Mouse (Mus musculus): ENCODE data around the gene Cfhr2. TPM values are rescaled to one million over a fixed set of nuclear protein-coding genes. Genes with fewer than 3 reads are reported as not detected.

Gene Cfhr2
- not detected in 2 replicates for total RNA-seq (2012; rRNA removed)
- not detected for polyA plus RNA-seq (2012; ENCODE audit: insufficient read depth in 1 of 2, insufficient read length in 2 of 2, low read depth in 1 of 2, low replicate concordance in 2 of 2, missing spikeins in 1 of 2)

- Histone ChIP-seq H3K27me3 (ENCODE audit: control insufficient read depth in 1 of 2, insufficient read depth in 2 of 2, low read length in 2 of 2) (no peaks in the 10 kb centered on the region), H3K9ac (ENCODE audit: control insufficient read depth, low read depth, low read length, poor library complexity, severe bottlenecking) (no peak within 1 kb of the TSS), H3K36me3 (ENCODE audit: control insufficient read depth in 1 of 2, insufficient read depth in 2 of 2, low read length in 2 of 2) (no peaks in the 10 kb centered on the region), H3K4me1 (ENCODE audit: control insufficient read depth in 1 of 2, insufficient read depth in 2 of 2, low read length in 2 of 2) (no peaks in the 10 kb centered on the region), H3K27ac (ENCODE audit: control insufficient read depth, low read depth, low read length) (no peak within 1 kb of the TSS), H3K4me3 (ENCODE audit: control insufficient read depth in 1 of 2, insufficient read depth in 1 of 2, low read depth in 2 of 2, low read length in 2 of 2) (no peak within 1 kb of the TSS), H3K79me2 (ENCODE audit: control insufficient read depth, insufficient read depth, low read length, poor library complexity) (no peaks in the 10 kb centered on the region), H3K9me3 (replicated peaks; ENCODE audit: insufficient read depth, low read length) (no peaks in the 10 kb centered on the region)
- no peak for DNase-seq (ENCODE audit: low read depth, low spot score)
- TF ChIP-seq USF2 (IDR thresholded peaks at IDR 0.05; ENCODE audit: borderline replicate concordance in 1 of 2, insufficient read depth in 1 of 2, low read depth in 1 of 2, low read length in 2 of 2) (no peak), NELFE (IDR thresholded peaks at IDR 0.05; ENCODE audit: low read depth, low read length) (no peak), MYC (IDR thresholded peaks at IDR 0.05; ENCODE audit: low read depth, low read length) (no peak), MAFK (IDR thresholded peaks at IDR 0.05; ENCODE audit: borderline replicate concordance, low read depth, low read length) (no peak), POLR2AphosphoS5 (IDR thresholded peaks at IDR 0.05; ENCODE audit: borderline replicate concordance, low read depth, low read length) (no peak), GABPA (IDR thresholded peaks at IDR 0.05; ENCODE audit: low read depth, low read length) (no peak), CHD2 (IDR thresholded peaks at IDR 0.05; ENCODE audit: low read length) (no peak), EP300 (IDR thresholded peaks at IDR 0.05; ENCODE audit: low read depth in 1 of 2, low read length in 2 of 2) (no peak), NRF1 (IDR thresholded peaks at IDR 0.05; ENCODE audit: insufficient read depth, low read depth, low read length, poor library complexity, severe bottlenecking) (no peak), RCOR1 (IDR thresholded peaks at IDR 0.05; ENCODE audit: low read depth, low read length) (no peak), TBP (IDR thresholded peaks at IDR 0.05; ENCODE audit: low read depth, low read length) (no peak), POLR2A (IDR thresholded peaks at IDR 0.05; ENCODE audit: control insufficient read depth in 1 of 2, insufficient read depth in 1 of 2, low read depth in 1 of 2, low read length in 2 of 2, poor library complexity in 1 of 2) (no peak), USF1 (IDR thresholded peaks at IDR 0.05; ENCODE audit: low read depth, low read length) (no peak), POLR2AphosphoS2 (IDR thresholded peaks at IDR 0.05; ENCODE audit: low read length) (no peak), UBTF (IDR thresholded peaks at IDR 0.05; ENCODE audit: borderline replicate concordance, insufficient read depth, low read depth, low read length) (no peak), ZNF384 (IDR thresholded peaks at IDR 0.05; ENCODE audit: low read depth, low read length) (no peak), HCFC1 (IDR thresholded peaks at IDR 0.05; ENCODE audit: low read depth, low read length) (no peak), GATA1 (IDR thresholded peaks at IDR 0.05; ENCODE audit: low read depth, low read length) (no peak), ETS1 (IDR thresholded peaks at IDR 0.05; ENCODE audit: low read depth, low read length) (no peak), ZC3H11A (IDR thresholded peaks at IDR 0.05; ENCODE audit: low read depth, low read length) (no peak)
These were observed at the start of gene Cfhr2 for GRCm38 (mm10) chr1:139858548-139858947. Cfhr2 (minus strand) TSS chr1:139858702.

GRCm38 (mm10) chr1:139863751-139864150 is 5.2 kb upstream of the Cfhr2 start:
- no peak overlapping the region for H3K27ac ChIP-seq (ENCODE audit: control insufficient read depth, low read depth, low read length)
- H3K9ac ChIP-seq (ENCODE audit: control insufficient read depth, low read depth, low read length, poor library complexity, severe bottlenecking) = no peak overlapping the region
- DNase-seq (ENCODE audit: low read depth, low spot score) = no peak
- no peak for TF ChIP-seq POLR2AphosphoS2 (IDR thresholded peaks at IDR 0.05; ENCODE audit: low read length)
- no peak for TF ChIP-seq MAZ (IDR thresholded peaks at IDR 0.05; ENCODE audit: low read depth, low read length)
- TF ChIP-seq MXI1 (IDR thresholded peaks at IDR 0.05; ENCODE audit: low read depth, low read length) = no peak
- TF ChIP-seq E2F4 (IDR thresholded peaks at IDR 0.05; ENCODE audit: borderline replicate concordance, low read depth, low read length) = no peak
- no peak for TF ChIP-seq NELFE (IDR thresholded peaks at IDR 0.05; ENCODE audit: low read depth, low read length)
- no peak for TF ChIP-seq CTCF (IDR thresholded peaks at IDR 0.05 in 2 of 3, conservative IDR thresholded peaks at IDR 0.05 in 1 of 3; ENCODE audit: control insufficient read depth in 1 of 3, insufficient read depth in 1 of 3, low read depth in 2 of 3, low read length in 3 of 3, poor library complexity in 1 of 3, severe bottlenecking in 1 of 3)
- no peak for TF ChIP-seq MYB (IDR thresholded peaks at IDR 0.05; ENCODE audit: low read depth, low read length)
- TF ChIP-seq RCOR1 (IDR thresholded peaks at IDR 0.05; ENCODE audit: low read depth, low read length) = no peak
- no peak for TF ChIP-seq MAFK (IDR thresholded peaks at IDR 0.05; ENCODE audit: borderline replicate concordance, low read depth, low read length)
- TF ChIP-seq KAT2A (conservative IDR thresholded peaks at IDR 0.05; ENCODE audit: low read depth, low read length) = no peak
- TF ChIP-seq ZMIZ1 (IDR thresholded peaks at IDR 0.05; ENCODE audit: low read depth, low read length) = no peak
- no peak for TF ChIP-seq POLR2A (IDR thresholded peaks at IDR 0.05; ENCODE audit: control insufficient read depth in 1 of 2, insufficient read depth in 1 of 2, low read depth in 1 of 2, low read length in 2 of 2, poor library complexity in 1 of 2)
- TF ChIP-seq ETS1 (IDR thresholded peaks at IDR 0.05; ENCODE audit: low read depth, low read length) = no peak
- TF ChIP-seq GABPA (IDR thresholded peaks at IDR 0.05; ENCODE audit: low read depth, low read length) = no peak
- H3K4me3 ChIP-seq (ENCODE audit: control insufficient read depth in 1 of 2, insufficient read depth in 1 of 2, low read depth in 2 of 2, low read length in 2 of 2) = no peak overlapping the region
- no peaks in the 10 kb centered on the region for H3K4me1 ChIP-seq (ENCODE audit: control insufficient read depth in 1 of 2, insufficient read depth in 2 of 2, low read length in 2 of 2)
- no peaks in the 10 kb centered on the region for H3K27me3 ChIP-seq (ENCODE audit: control insufficient read depth in 1 of 2, insufficient read depth in 2 of 2, low read length in 2 of 2)
- no peaks in the 10 kb centered on the region for H3K79me2 ChIP-seq (ENCODE audit: control insufficient read depth, insufficient read depth, low read length, poor library complexity)
- H3K9me3 ChIP-seq (replicated peaks; ENCODE audit: insufficient read depth, low read length) = no peaks in the 10 kb centered on the region
- no peaks in the 10 kb centered on the region for H3K36me3 ChIP-seq (ENCODE audit: control insufficient read depth in 1 of 2, insufficient read depth in 2 of 2, low read length in 2 of 2)
